Mouse (Mus musculus) MEL (cell line): ENCODE results near the gene Klhl34. TPM values are rescaled to one million over a fixed set of nuclear protein-coding genes. Genes with fewer than 3 reads are reported as not detected.

Source experiments
- DNase-seq: peaks from one replicate; pipeline ENCODE4 v3.0.0; 2011; ENCODE audit warnings: low read depth, low spot score
- H3K27ac ChIP-seq: 2 replicates; pipeline ENCODE4 v1.5.1; 2012; ENCODE audit warnings: low read depth, mild to moderate bottlenecking, control low read depth, low read length, moderate library complexity; ENCODE audit not compliant: control insufficient read depth
- H3K27me3 ChIP-seq, 2 experiments: fragments of 150-350 bp in 1 of 2; sonication (generic) in 1 of 2; 2 replicates each; pipeline ENCODE4 v1.6.1; 2012; ENCODE audit warnings: low read length in 2 of 2, mild to moderate bottlenecking in 2 of 2, improper control_type of control experiment in 1 of 2, moderate library complexity in 1 of 2; ENCODE audit not compliant: insufficient read depth in 2 of 2, control insufficient read depth in 1 of 2
- H3K36me3 ChIP-seq, 2 experiments: 2 replicates each; pipeline ENCODE4 v1.6.1; 2012 to 2014; ENCODE audit warnings: low read length in 2 of 2, improper control_type of control experiment in 1 of 2, inconsistent platforms in 1 of 2, mild to moderate bottlenecking in 1 of 2; ENCODE audit not compliant: insufficient read depth in 2 of 2, control insufficient read depth in 1 of 2
- H3K4me1 ChIP-seq, 2 experiments: fragments of 150-350 bp in 1 of 2; sonication (generic) in 1 of 2; 2 replicates each; pipeline ENCODE4 v1.6.1; 2012; ENCODE audit warnings: low read length in 2 of 2, improper control_type of control experiment in 1 of 2, mild to moderate bottlenecking in 1 of 2; ENCODE audit not compliant: insufficient read depth in 2 of 2, control insufficient read depth in 1 of 2
- H3K4me3 ChIP-seq, 2 experiments: fragments of 150-350 bp in 1 of 2; sonication (generic) in 1 of 2; 2 replicates each; pipeline ENCODE4 v1.5.1; 2012; ENCODE audit warnings: low read depth in 2 of 2, low read length in 2 of 2, mild to moderate bottlenecking in 2 of 2, moderate library complexity in 2 of 2, control low read depth in 1 of 2, improper control_type of control experiment in 1 of 2; ENCODE audit not compliant: control insufficient read depth in 1 of 2, insufficient read depth in 1 of 2
- H3K79me2 ChIP-seq: 2 replicates; pipeline ENCODE4 v1.6.1; 2012; ENCODE audit warnings: mild to moderate bottlenecking, low read length, moderate library complexity; ENCODE audit not compliant: control insufficient read depth, poor library complexity, insufficient read depth
- H3K9ac ChIP-seq: 2 replicates; pipeline ENCODE4 v1.6.1; 2012; ENCODE audit warnings: low read depth, mild to moderate bottlenecking, control low read depth, low read length, moderate library complexity; ENCODE audit not compliant: control insufficient read depth, poor library complexity, severe bottlenecking
- H3K9me3 ChIP-seq: fragments of 150-350 bp; sonication (generic); replicated peaks from 2 replicates; pipeline ENCODE4 v1.6.1; 2012; ENCODE audit warnings: mild to moderate bottlenecking, low read length, improper control_type of control experiment, moderate library complexity; ENCODE audit not compliant: insufficient read depth
- BHLHE40 ChIP-seq: IDR thresholded peaks from 2 replicates; pipeline ENCODE4 v1.6.1; 2012; ENCODE audit warnings: low read depth, mild to moderate bottlenecking, inconsistent platforms, low read length, improper control_type of control experiment, borderline replicate concordance
- CHD1 ChIP-seq: IDR thresholded peaks from 2 replicates; pipeline ENCODE4 v1.6.1; 2012; ENCODE audit warnings: low read depth, mild to moderate bottlenecking, inconsistent platforms, low read length, improper control_type of control experiment
- E2F4 ChIP-seq: IDR thresholded peaks from 2 replicates; pipeline ENCODE4 v1.6.1; 2011; ENCODE audit warnings: low read depth, low read length, improper control_type of control experiment, borderline replicate concordance
- ETS1 ChIP-seq: IDR thresholded peaks from 2 replicates; pipeline ENCODE4 v1.6.1; 2012; ENCODE audit warnings: low read depth, mild to moderate bottlenecking, inconsistent platforms, low read length, improper control_type of control experiment, moderate library complexity
- MAFK ChIP-seq: IDR thresholded peaks from 2 replicates; pipeline ENCODE4 v1.6.1; 2011; ENCODE audit warnings: low read depth, mild to moderate bottlenecking, low read length, improper control_type of control experiment, borderline replicate concordance
- MAX ChIP-seq: IDR thresholded peaks from 2 replicates; pipeline ENCODE4 v1.6.1; 2011; ENCODE audit warnings: low read length, improper control_type of control experiment
- MEF2A ChIP-seq: IDR thresholded peaks from 2 replicates; pipeline ENCODE4 v1.6.1; 2014; ENCODE audit warnings: low read depth, mild to moderate bottlenecking, inconsistent platforms, low read length, improper control_type of control experiment; ENCODE audit not compliant: poor library complexity, insufficient replicate concordance, severe bottlenecking; ENCODE audit errors: extremely low read depth
- MYB ChIP-seq: IDR thresholded peaks from 2 replicates; pipeline ENCODE4 v1.6.1; 2011; ENCODE audit warnings: mild to moderate bottlenecking, low read depth, low read length, improper control_type of control experiment
- MYC ChIP-seq: IDR thresholded peaks from 2 replicates; pipeline ENCODE4 v1.6.1; 2011; ENCODE audit warnings: low read depth, mild to moderate bottlenecking, low read length, improper control_type of control experiment, moderate library complexity
- NRF1 ChIP-seq: IDR thresholded peaks from 2 replicates; pipeline ENCODE4 v1.6.1; 2014; ENCODE audit warnings: low read depth, mild to moderate bottlenecking, inconsistent platforms, low read length, improper control_type of control experiment, moderate library complexity; ENCODE audit not compliant: poor library complexity, insufficient read depth, severe bottlenecking
- POLR2A ChIP-seq, 2 experiments: IDR thresholded peaks; 2 replicates each; pipeline ENCODE4 v1.6.1; 2011 to 2012; ENCODE audit warnings: low read length in 2 of 2, mild to moderate bottlenecking in 2 of 2, control low read depth in 1 of 2, improper control_type of control experiment in 1 of 2, low read depth in 1 of 2, moderate library complexity in 1 of 2; ENCODE audit not compliant: control insufficient read depth in 1 of 2, insufficient read depth in 1 of 2, poor library complexity in 1 of 2
- POLR2AphosphoS5 ChIP-seq: IDR thresholded peaks from 2 replicates; pipeline ENCODE4 v1.6.1; 2012; ENCODE audit warnings: low read depth, borderline replicate concordance, mild to moderate bottlenecking, inconsistent platforms, low read length, moderate library complexity, mixed read lengths
- RAD21 ChIP-seq: IDR thresholded peaks from 2 replicates; pipeline ENCODE4 v1.6.1; 2011; ENCODE audit warnings: mild to moderate bottlenecking, low read depth, low read length, improper control_type of control experiment
- RCOR1 ChIP-seq: IDR thresholded peaks from 2 replicates; pipeline ENCODE4 v1.6.1; 2012; ENCODE audit warnings: low read depth, mild to moderate bottlenecking, inconsistent platforms, low read length, improper control_type of control experiment
- SMC3 ChIP-seq: IDR thresholded peaks from 2 replicates; pipeline ENCODE4 v1.6.1; 2011; ENCODE audit warnings: low read depth, low read length, improper control_type of control experiment
- TAL1 ChIP-seq: IDR thresholded peaks from 2 replicates; pipeline ENCODE4 v1.6.1; 2012; ENCODE audit warnings: mild to moderate bottlenecking, inconsistent platforms, low read length, moderate library complexity, mixed read lengths
- TBP ChIP-seq: IDR thresholded peaks from 2 replicates; pipeline ENCODE4 v1.8.0; 2011; ENCODE audit warnings: low read depth, low read length, improper control_type of control experiment
- TCF12 ChIP-seq: IDR thresholded peaks from 2 replicates; pipeline ENCODE4 v1.6.1; 2014; ENCODE audit warnings: low read depth, mild to moderate bottlenecking, inconsistent platforms, low read length, improper control_type of control experiment, moderate library complexity
- UBTF ChIP-seq: IDR thresholded peaks from 2 replicates; pipeline ENCODE4 v1.6.1; 2012; ENCODE audit warnings: low read depth, mild to moderate bottlenecking, inconsistent platforms, low read length, improper control_type of control experiment, moderate library complexity, borderline replicate concordance; ENCODE audit not compliant: insufficient read depth
- USF2 ChIP-seq, 2 experiments: IDR thresholded peaks; 2 replicates each; pipeline ENCODE4 v1.6.1; 2011 to 2012; ENCODE audit warnings: improper control_type of control experiment in 2 of 2, low read length in 2 of 2, borderline replicate concordance in 1 of 2, inconsistent platforms in 1 of 2, low read depth in 1 of 2, mild to moderate bottlenecking in 1 of 2; ENCODE audit not compliant: insufficient read depth in 1 of 2
- ZC3H11A ChIP-seq: IDR thresholded peaks from 2 replicates; pipeline ENCODE4 v1.6.1; 2012; ENCODE audit warnings: low read depth, mild to moderate bottlenecking, inconsistent platforms, low read length, improper control_type of control experiment
- polyA plus RNA-seq, 2 experiments: library from polyadenylated mRNA; stranded (reverse) in 1 of 2; unstranded in 1 of 2; fragments of >175 nt in 1 of 2; fragments of >200 nt in 1 of 2; gene quantifications; 2 replicates each; pipeline versions ENCODE4 v1.2.1 to v1.2.4; 2012; ENCODE audit warnings: low replicate concordance in 2 of 2, low read depth in 1 of 2; ENCODE audit not compliant: insufficient read length in 2 of 2, insufficient read depth in 1 of 2, missing spikeins in 1 of 2
- total RNA-seq: library from RNA; depleted of rRNA; stranded (reverse); fragments of 300-350 nt; gene quantifications from 2 replicates; pipeline ENCODE4 v1.2.3, GENCODE M21; 2012; rRNA removed

Klhl34 gene
- total RNA-seq: not detected in 2 replicates
- not detected for polyA plus RNA-seq

GRCm38 (mm10) chrX:157818207-157818920 is at the start of gene Klhl34:
Gene Klhl34, plus strand, starts transcription at chrX:157818435.
- Histone ChIP-seq H3K9me3 (no peaks in the 10 kb centered on the region), H3K9ac (no peak within 1 kb of the TSS), H3K4me3 (no peak within 1 kb of the TSS), H3K4me1 (no peaks in the 10 kb centered on the region), H3K36me3 (no peaks in the 10 kb centered on the region), H3K79me2 (no peaks in the 10 kb centered on the region), H3K27me3 (no peaks in the 10 kb centered on the region), H3K27ac (no peak within 1 kb of the TSS)
- DNase-seq: no peak
- no peak for TF ChIP-seq UBTF
- no peak for TF ChIP-seq TBP
- TF ChIP-seq TCF12: no peak
- TF ChIP-seq MEF2A: no peak
- TF ChIP-seq MAX: no peak
- TF ChIP-seq POLR2AphosphoS5: no peak
- TF ChIP-seq POLR2A (IDR thresholded peaks at IDR 0.05; ENCODE audit: control insufficient read depth in 1 of 2, insufficient read depth in 1 of 2, low read depth in 1 of 2, low read length in 2 of 2, poor library complexity in 1 of 2): no peak
- TF ChIP-seq MYB: no peak

- Histone ChIP-seq H3K27me3 (no peaks in the 10 kb centered on the region), H3K9me3 (no peaks in the 10 kb centered on the region), H3K36me3 (no peaks in the 10 kb centered on the region), H3K79me2 (no peaks in the 10 kb centered on the region), H3K27ac (no peak overlapping the region), H3K9ac (no peak overlapping the region), H3K4me3 (no peak overlapping the region), H3K4me1 (no peaks in the 10 kb centered on the region)
- no peak for DNase-seq
- TF ChIP-seq ZC3H11A (no peak), MAFK (no peak), ETS1 (no peak), RAD21 (no peak), SMC3 (no peak), BHLHE40 (no peak), MEF2A (no peak), NRF1 (no peak), RCOR1 (no peak), TAL1 (no peak), MAX (no peak), CHD1 (no peak), E2F4 (no peak), USF2 (IDR thresholded peaks at IDR 0.05; ENCODE audit: borderline replicate concordance in 1 of 2, insufficient read depth in 1 of 2, low read depth in 1 of 2, low read length in 2 of 2) (no peak), MYC (no peak)
Observed at GRCm38 (mm10) chrX:157801669-157802068, 16.6 kb upstream of the Klhl34 start.
